Mouse (Mus musculus): Measurements from ENCODE around the gene Usf3.

DNA sequence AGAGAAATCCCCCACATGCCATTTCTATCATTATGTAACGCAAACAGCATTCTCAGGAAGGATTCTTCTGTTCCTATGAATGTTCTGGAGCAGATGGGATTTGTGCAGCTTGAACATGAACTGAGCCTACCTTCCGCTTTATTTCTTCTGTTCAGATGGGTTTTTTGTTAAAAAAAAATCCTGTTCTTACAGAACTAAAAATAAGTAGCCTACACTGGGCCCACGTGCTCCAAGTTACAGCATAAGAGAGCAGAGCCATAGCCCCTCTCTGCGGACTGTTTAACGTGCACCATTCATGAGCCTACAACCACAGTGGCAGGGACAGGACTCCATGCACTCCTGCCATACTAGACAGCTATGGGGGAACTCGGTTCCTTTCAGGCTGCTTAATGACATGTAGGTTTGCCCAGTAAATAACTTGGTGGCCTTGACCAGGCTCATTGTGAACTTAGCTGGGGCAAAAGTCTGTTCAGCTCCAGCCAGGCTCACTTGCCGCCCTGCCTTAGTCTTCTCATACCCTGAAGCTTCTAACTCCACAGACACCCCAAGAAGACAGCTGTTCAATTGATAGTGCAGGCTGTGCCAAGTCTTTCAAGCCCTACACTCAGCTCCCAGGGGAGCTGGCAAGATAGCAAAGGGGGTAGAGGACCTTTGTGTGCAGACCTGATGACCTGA lies 95.6 kb downstream of the Usf3 start:
- no peak for TF ChIP-seq CTCF (IDR thresholded peaks at IDR 0.05; ENCODE audit: insufficient read depth, low read length)
- no peak for TF ChIP-seq POLR2A (IDR thresholded peaks at IDR 0.05; ENCODE audit: borderline replicate concordance, extremely low read depth, low read depth, low read length)

All from lung, adult 2 months (tissue).